Mouse (Mus musculus): ENCODE results near the gene Fmc1. TPM values are rescaled to one million over a fixed set of nuclear protein-coding genes. Genes with fewer than 3 reads are reported as not detected.

The Fmc1 gene
- polyA plus RNA-seq, 1 experiment from 2014 or later, result 80.4 TPM

DNA sequence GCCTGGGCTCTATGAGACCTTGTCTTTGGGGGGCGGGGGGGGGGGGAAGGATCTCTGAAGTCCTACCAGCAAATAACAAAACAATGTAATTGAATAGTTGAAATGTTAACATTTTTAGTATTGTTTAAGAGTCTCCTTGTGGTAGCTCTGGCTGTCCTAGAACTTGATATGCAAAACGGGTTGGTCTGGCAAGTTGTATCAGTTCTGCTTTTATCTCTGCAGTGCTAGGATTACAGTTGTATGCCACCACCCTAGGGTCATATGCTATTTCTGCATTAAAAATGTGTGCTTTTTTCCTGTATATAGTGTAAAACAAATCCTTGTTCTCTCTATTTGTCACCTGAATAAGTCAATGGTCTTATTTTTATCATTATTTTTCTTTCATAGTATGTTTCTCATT lies 42.8 kb downstream of the Fmc1 start:
- no peak overlapping the region for H3K4me3 ChIP-seq
- H3K9me3 ChIP-seq, result no peaks in the 10 kb centered on the region
- peaks cover 57% of the 10 kb centered on the region for H3K36me3 ChIP-seq
- H3K27me3 ChIP-seq, result no peaks in the 10 kb centered on the region
- no peak for ATAC-seq (ENCODE audit: insufficient number of reproducible peaks, insufficient read depth, low FRiP score, low TSS enrichment, low read depth)
- no peak overlapping the region for H3K4me2 ChIP-seq
- H3K9ac ChIP-seq, result no peak overlapping the region
- H3K27ac ChIP-seq, result no peak overlapping the region
- no peaks in the 10 kb centered on the region for H3K4me1 ChIP-seq
- 87% methylated on average over 2 of the region's 2 CpGs for WGBS

DNA sequence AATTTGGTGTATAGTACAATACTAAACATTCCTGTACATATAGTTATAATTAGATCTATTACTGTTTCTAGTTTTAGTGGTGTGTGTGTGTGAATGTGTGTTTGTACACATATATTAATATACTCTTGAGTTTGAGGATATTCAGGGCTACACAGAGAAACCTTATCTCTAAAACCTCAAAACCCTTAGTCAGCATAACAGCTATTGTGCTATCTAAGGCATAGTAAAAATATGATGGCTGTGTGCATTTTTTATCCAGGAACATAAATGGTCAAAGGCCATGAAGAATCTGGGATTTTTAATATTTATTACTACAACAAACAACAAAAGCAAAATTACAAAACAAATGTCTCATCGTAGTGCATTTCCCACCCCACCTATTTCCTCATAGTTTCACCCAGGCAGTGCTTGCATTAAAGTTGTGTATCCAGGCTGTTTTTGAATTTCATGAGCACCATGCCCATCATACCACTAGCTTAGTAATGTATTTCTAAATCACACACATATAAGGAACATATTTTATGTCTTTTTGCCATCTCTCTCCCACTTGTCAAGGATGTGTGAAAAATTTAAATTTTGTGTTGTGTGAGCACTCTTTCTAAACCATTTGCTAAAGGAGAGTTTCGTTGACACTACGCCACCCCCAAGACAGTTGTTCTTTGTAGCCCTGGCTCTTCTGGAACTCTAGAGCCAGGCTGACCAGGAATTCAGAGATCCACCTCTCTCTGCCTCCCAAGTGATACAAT lies 47.0 kb downstream of the Fmc1 start:
- Histone ChIP-seq H3K36me3 (peaks cover 56% of the 10 kb centered on the region), H3K4me1 (no peaks in the 10 kb centered on the region), H3K4me3 (no peak overlapping the region), H3K9ac (no peak overlapping the region), H3K4me2 (no peak overlapping the region), H3K27ac (no peak overlapping the region), H3K9me3 (no peaks in the 10 kb centered on the region), H3K27me3 (no peaks in the 10 kb centered on the region)
- no peak for ATAC-seq (ENCODE audit: insufficient number of reproducible peaks, insufficient read depth, low FRiP score, low TSS enrichment, low read depth)
- 96% methylated on average over 3 of the region's 3 CpGs for WGBS

DNA sequence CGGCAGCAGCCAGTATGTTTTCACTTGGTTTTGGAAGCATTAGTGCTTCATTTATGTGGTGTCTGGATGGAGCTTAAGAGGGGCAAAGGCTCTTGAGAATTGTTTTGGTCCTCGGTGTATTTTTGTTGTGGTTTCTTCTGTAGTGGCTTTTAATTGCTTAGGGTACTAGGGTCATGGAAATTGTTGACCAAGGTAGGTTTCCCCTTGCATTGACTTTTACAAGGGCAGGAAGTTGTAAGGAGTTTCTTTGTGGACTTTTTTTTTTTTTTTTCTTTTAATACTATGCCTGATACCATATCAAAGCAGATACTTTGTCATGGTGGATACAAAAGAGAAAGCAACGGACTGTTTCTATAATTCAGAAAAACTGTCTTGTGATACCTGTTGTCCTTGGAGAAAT lies 48.4 kb downstream of the Fmc1 start:
- no peaks in the 10 kb centered on the region for H3K9me3 ChIP-seq
- ATAC-seq (ENCODE audit: insufficient number of reproducible peaks, insufficient read depth, low FRiP score, low TSS enrichment, low read depth), result no peak
- no peaks in the 10 kb centered on the region for H3K4me1 ChIP-seq
- WGBS, result 88% methylated on average over 3 of the region's 3 CpGs
- peaks cover 64% of the 10 kb centered on the region for H3K36me3 ChIP-seq
- H3K4me2 ChIP-seq, result no peak overlapping the region
- no peak overlapping the region for H3K4me3 ChIP-seq
- H3K9ac ChIP-seq, result no peak overlapping the region
- H3K27ac ChIP-seq, result no peak overlapping the region
- H3K27me3 ChIP-seq, result no peaks in the 10 kb centered on the region

Small RNA genes within 50 kb of the gene (microRNA-seq; reads per million reads assigned to microRNA genes)
- gene Mir7670, result not detected

Other genes with a start within 250 kb of the Fmc1 start
- 13.7 and 15.6 TPM in 2 replicates for gene Zc3hav1l, start 234.2 kb upstream of the Fmc1 start, polyA plus RNA-seq (2015; fragmentation: Nextera tagmentation; extraction: Ambion mirVana)
- gene Zc3hav1, start 178.9 kb upstream of the Fmc1 start, polyA plus RNA-seq (2015; fragmentation: Nextera tagmentation; extraction: Ambion mirVana), result 3.2 and 4.0 TPM in 2 replicates
- gene Ttc26, start 152.0 kb upstream of the Fmc1 start, polyA plus RNA-seq (2015; fragmentation: Nextera tagmentation; extraction: Ambion mirVana), result 9.9 and 10.6 TPM in 2 replicates
- 19.3 and 24.8 TPM in 2 replicates for gene Ubn2, start 99.6 kb upstream of the Fmc1 start, polyA plus RNA-seq (2015; fragmentation: Nextera tagmentation; extraction: Ambion mirVana)
- gene Luc7l2, start 17.8 kb downstream of the Fmc1 start, polyA plus RNA-seq (2015; fragmentation: Nextera tagmentation; extraction: Ambion mirVana), result 59.2 and 68.8 TPM in 2 replicates
- 1.1 and 1.3 TPM in 2 replicates for gene Klrg2, start 103.7 kb downstream of the Fmc1 start, polyA plus RNA-seq (2015; fragmentation: Nextera tagmentation; extraction: Ambion mirVana)
- gene Clec2l, start 129.6 kb downstream of the Fmc1 start, polyA plus RNA-seq (2015; fragmentation: Nextera tagmentation; extraction: Ambion mirVana), result 4.9 and 5.7 TPM in 2 replicates

Data from embryonic facial prominence, embryonic 13.5 days (tissue).